Comparison of ENCODE assay signal across 8 mouse cellular contexts in the genomic region with DNA sequence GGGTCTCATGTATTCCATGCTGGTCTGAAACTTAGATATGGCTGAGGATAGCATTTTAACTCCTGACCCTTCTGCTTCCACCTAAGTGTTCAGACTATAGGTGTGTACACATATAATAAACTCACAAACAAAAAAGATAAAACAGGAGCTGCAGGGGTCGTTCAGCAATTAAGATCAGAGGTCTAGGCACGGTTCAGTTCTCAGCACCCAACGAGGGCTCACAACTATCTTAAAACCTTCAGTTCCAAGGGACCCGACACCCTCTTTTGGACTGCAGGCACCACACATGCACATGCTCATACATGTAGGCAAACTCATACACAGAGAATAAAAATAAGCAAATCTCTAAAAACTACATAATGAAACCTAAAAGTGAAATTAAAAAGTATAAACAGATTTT. TPM values are rescaled to one million over a fixed set of nuclear protein-coding genes. Genes with fewer than 3 reads are reported as not detected.
DNase-seq lines count a peak whose midpoint lies in the region; ATAC-seq and TF ChIP-seq lines count a peak whose summit lies in the region.

No protein-coding gene starts in this region.

- peak overlapping the region; percentile 59 for H3K4me3 ChIP-seq in heart, embryonic 13.5 days
- peak overlapping the region; percentile 70; the same call in 1 of the 2 replicates for H3K4me3 ChIP-seq in G1E (ENCODE audit: low read depth, low read length)
- H3K4me3 ChIP-seq in hindbrain, embryonic 11.5 days (ENCODE audit: low read depth, low read length) = peak overlapping the region; percentile 39
- H3K4me3 ChIP-seq in macrophage (ENCODE audit: inconsistent target) = peak overlapping the region; percentile 41

- H3K27me3 ChIP-seq in heart, embryonic 13.5 days (replicated peaks) = no peaks in the 10 kb centered on the region
- no peaks in the 10 kb centered on the region for H3K27me3 ChIP-seq in G1E (ENCODE audit: insufficient read depth, low read length)
- H3K27me3 ChIP-seq in hindbrain, embryonic 11.5 days (ENCODE audit: control insufficient read depth, insufficient read depth, low read length) = no peaks in the 10 kb centered on the region

- no peak for TF ChIP-seq CTCF in G1E (IDR thresholded peaks at IDR 0.05; ENCODE audit: low read depth, low read length)

- ATAC-seq in heart, embryonic 13.5 days (ENCODE audit: extremely low read depth, insufficient number of reproducible peaks, low FRiP score, low TSS enrichment) = no peak
- no peak for ATAC-seq in G1E (ENCODE audit: extremely low read depth, insufficient number of reproducible peaks, low FRiP score, poor library complexity, severe bottlenecking)
- ATAC-seq in hindbrain, embryonic 11.5 days (ENCODE audit: low FRiP score) = no peak

- peak overlapping the region; percentile 82 for H3K9ac ChIP-seq in heart, embryonic 13.5 days
- H3K9ac ChIP-seq in hindbrain, embryonic 11.5 days (ENCODE audit: low read depth, low read length) = no peak overlapping the region

- no peak for DNase-seq in heart, adult 18-20 months
- DNase-seq in G1E (ENCODE audit: low spot score) = no peak
- no peak for DNase-seq in hindbrain, embryonic 11.5 days (ENCODE audit: low spot score)
- no peak for DNase-seq in gastrocnemius, adult 8-10 months (ENCODE audit: low spot score in 2 of 2)
- no peak for DNase-seq in ovary, postnatal 10 days (ENCODE audit: low spot score)
- no peak for DNase-seq in natural killer cell, adult 2 months (ENCODE audit: low spot score in 2 of 2)

- no peaks in the 10 kb centered on the region for H3K79me2 ChIP-seq in macrophage (ENCODE audit: inconsistent target)

- H3K36me3 ChIP-seq in heart, embryonic 13.5 days = peaks cover 16% of the 10 kb centered on the region
- H3K36me3 ChIP-seq in G1E (replicated peaks) = peaks cover 33% of the 10 kb centered on the region
- H3K36me3 ChIP-seq in hindbrain, embryonic 11.5 days (ENCODE audit: control insufficient read depth, insufficient read depth, low read length) = peaks cover 4% of the 10 kb centered on the region
- H3K36me3 ChIP-seq in macrophage (ENCODE audit: inconsistent target) = no peaks in the 10 kb centered on the region

- WGBS in heart, embryonic 13.5 days = 64% methylated on average over 4 of the region's 4 CpGs
- 65% methylated on average over 4 of the region's 4 CpGs for WGBS in hindbrain, embryonic 11.5 days
- 82% methylated on average over 4 of the region's 4 CpGs for WGBS in macrophage (ENCODE audit: missing documents)

- no peaks in the 10 kb centered on the region for H3K9me3 ChIP-seq in heart, embryonic 13.5 days
- no peaks in the 10 kb centered on the region for H3K9me3 ChIP-seq in G1E (replicated peaks)
- no peaks in the 10 kb centered on the region for H3K9me3 ChIP-seq in hindbrain, embryonic 11.5 days (ENCODE audit: control insufficient read depth, low read length)

- peak overlapping the region; percentile 72 for H3K4me2 ChIP-seq in heart, embryonic 13.5 days
- H3K4me2 ChIP-seq in hindbrain, embryonic 11.5 days (replicated peaks; ENCODE audit: low read depth, low read length) = peak overlapping the region; percentile 38

- H3K27ac ChIP-seq in heart, embryonic 13.5 days (replicated peaks) = peak overlapping the region; percentile 51
- H3K27ac ChIP-seq in hindbrain, embryonic 11.5 days (ENCODE audit: low read depth, low read length) = no peak overlapping the region
- 0 out of 2 replicates have a peak overlapping the region, but pooled peaks have one; percentile 22 for H3K27ac ChIP-seq in macrophage

- H3K4me1 ChIP-seq in heart, embryonic 13.5 days = peaks cover 28% of the 10 kb centered on the region
- H3K4me1 ChIP-seq in G1E (ENCODE audit: insufficient read depth, low read depth, low read length) = peaks cover 47% of the 10 kb centered on the region
- 0 out of 2 replicates have a peak, but pooled peaks cover 2% of the 10 kb centered on the region for H3K4me1 ChIP-seq in hindbrain, embryonic 11.5 days (replicated peaks; ENCODE audit: control insufficient read depth, insufficient read depth, low read length)

RNA-seq across cellular contexts. Expression of a gene that starts 0.6 kb away (rescaled TPM):
- 177 and 181 TPM in 2 replicates for polyA plus RNA-seq in heart, embryonic 13.5 days (2015; fragmentation: Nextera tagmentation; extraction: Ambion mirVana)
- 100 to 1,000 TPM; 782 to 831 TPM for total RNA-seq in heart, adult 18-20 months (2021)
- total RNA-seq in G1E (2014; fragmentation: Nextera tagmentation) (5.9 and 8.6 TPM in 2 replicates), G1E (2017) (5.3 and 8.5 TPM in 2 replicates)
- polyA plus RNA-seq in G1E (2012) (2.3 and 3.5 TPM in 2 replicates), macrophage (2018) (2.2 to 3.0 TPM (median 2.2 TPM) in 3 replicates)
- 21.2 and 26.9 TPM in 2 replicates for polyA plus RNA-seq in hindbrain, embryonic 11.5 days (2014; fragmentation: Nextera tagmentation; extraction: Ambion mirVana)
- total RNA-seq in macrophage (2018; cell fraction: chromatin; rRNA removed) = 1 to 10 TPM in 18 of 26 experiments, under 1 TPM in 4, not detected in 4; 0.17 to 9.3 (median 3.5) TPM
- 1 to 10 TPM in 23 of 26 experiments, under 1 TPM in 3; 0.19 to 5.5 (median 1.8) TPM for total RNA-seq in macrophage (2018; cell fraction: cytosol; rRNA removed)
- total RNA-seq in macrophage (2018; cell fraction: nucleus; rRNA removed) = 1 to 10 TPM in 18 of 26 experiments, under 1 TPM in 8; 0.21 to 5.8 (median 1.9) TPM
- total RNA-seq in gastrocnemius, adult 8-10 months (2022) = 1,000 to 10,000 TPM; 1,019 to 1,332 (median 1,204) TPM

RNA-seq across cellular contexts. Expression of a gene that starts 18.6 kb away (rescaled TPM):
- 6.3 and 7.7 TPM in 2 replicates for polyA plus RNA-seq in heart, embryonic 13.5 days (2015; fragmentation: Nextera tagmentation; extraction: Ambion mirVana)
- total RNA-seq in heart, adult 18-20 months (2021) = 1 to 10 TPM; 2.1 to 2.6 TPM
- total RNA-seq in G1E (2014; fragmentation: Nextera tagmentation) = 46.3 and 69.0 TPM in 2 replicates
- 23.2 and 26.0 TPM in 2 replicates for total RNA-seq in G1E (2017)
- 81.1 and 87.0 TPM in 2 replicates for polyA plus RNA-seq in G1E (2012)
- 16.1 TPM in 2 replicates for polyA plus RNA-seq in hindbrain, embryonic 11.5 days (2014; fragmentation: Nextera tagmentation; extraction: Ambion mirVana)
- total RNA-seq in macrophage (2018; cell fraction: chromatin; rRNA removed) = 1 to 10 TPM; 1.2 to 7.1 (median 3.1) TPM
- total RNA-seq in macrophage (2018; cell fraction: cytosol; rRNA removed) = 1 to 10 TPM in 23 of 26 experiments, under 1 TPM in 3; 0.43 to 5.0 (median 2.3) TPM
- 1 to 10 TPM in 23 of 26 experiments, under 1 TPM in 2, not detected in 1; 0.59 to 8.1 (median 2.4) TPM for total RNA-seq in macrophage (2018; cell fraction: nucleus; rRNA removed)
- 3.3 to 7.1 TPM (median 4.0 TPM) in 3 replicates for polyA plus RNA-seq in macrophage (2018)
- 1 to 10 TPM; 3.2 to 5.5 (median 3.7) TPM for total RNA-seq in gastrocnemius, adult 8-10 months (2022)

RNA-seq across cellular contexts. Expression of a gene that starts 53.5 kb away (rescaled TPM):
- polyA plus RNA-seq in heart, embryonic 13.5 days (2015; fragmentation: Nextera tagmentation; extraction: Ambion mirVana) = 19.9 and 23.5 TPM in 2 replicates
- total RNA-seq in heart, adult 18-20 months (2021) = 1 to 10 TPM; 6.2 to 8.5 TPM
- total RNA-seq in G1E (2014; fragmentation: Nextera tagmentation) (2.6 and 2.8 TPM in 2 replicates), G1E (2017) (1.0 and 1.2 TPM in 2 replicates)
- polyA plus RNA-seq in G1E (2012) (2.6 and 3.0 TPM in 2 replicates), macrophage (2018) (0.06 to 0.16 TPM in 2 of 3 replicates, not detected in the other)
- 26.3 and 27.6 TPM in 2 replicates for polyA plus RNA-seq in hindbrain, embryonic 11.5 days (2014; fragmentation: Nextera tagmentation; extraction: Ambion mirVana)
- total RNA-seq in macrophage (2018; cell fraction: chromatin; rRNA removed) = 1 to 10 TPM in 5 of 26 experiments, under 1 TPM in 5, not detected in 16; 0.25 to 3.1 (median 0.88) TPM
- total RNA-seq in macrophage (2018; cell fraction: cytosol; rRNA removed) = under 1 TPM in 11 of 26 experiments, not detected in 15; 0.04 to 0.56 (median 0.10) TPM
- total RNA-seq in macrophage (2018; cell fraction: nucleus; rRNA removed) = 1 to 10 TPM in 4 of 26 experiments, under 1 TPM in 4, not detected in 18; 0.16 to 2.7 (median 0.77) TPM
- total RNA-seq in gastrocnemius, adult 8-10 months (2022) = 1 to 10 TPM; 1.8 to 4.0 (median 3.5) TPM
